Mouse (Mus musculus): Measurements from ENCODE around the gene Tex9. TPM values are rescaled to one million over a fixed set of nuclear protein-coding genes. Genes with fewer than 3 reads are reported as not detected.

Gene Tex9
- 1 to 10 TPM; 7.9 to 8.6 TPM for polyA plus RNA-seq (2017; shearing (Covaris generic))

- ATAC-seq: peak; percentile 84
These were observed at the start of gene Tex9 for GRCm38 (mm10) chr9:72492194-72492565. Gene Tex9 (minus strand): TSS chr9:72492212.

GRCm38 (mm10) chr9:72537086-72537485 lies 45.1 kb upstream of the Tex9 start:
- no peak for ATAC-seq

- no peak for ATAC-seq
These were observed 43.4 kb upstream of the Tex9 start for GRCm38 (mm10) chr9:72535394-72535793.

- ATAC-seq: no peak
These were observed 43.0 kb upstream of the Tex9 start for GRCm38 (mm10) chr9:72534985-72535384.

GRCm38 (mm10) chr9:72533089-72533415 lies 41.0 kb upstream of the Tex9 start:
- ATAC-seq: no peak

GRCm38 (mm10) chr9:72532381-72533088 lies 40.5 kb upstream of the Tex9 start:
- ATAC-seq: peak; percentile 26

- peak; percentile 53 for ATAC-seq
These were observed 40.0 kb upstream of the Tex9 start, which contains the start of gene Rfx7 for GRCm38 (mm10) chr9:72531996-72532380. Gene Rfx7 (plus strand): TSS chr9:72532240.

- peak; percentile 60 for ATAC-seq
These were observed 39.4 kb upstream of the Tex9 start for GRCm38 (mm10) chr9:72531291-72531995.

GRCm38 (mm10) chr9:72530824-72531223 lies 38.8 kb upstream of the Tex9 start:
- ATAC-seq: no peak

- peak; percentile 66 for ATAC-seq
These were observed 38.2 kb upstream of the Tex9 start for GRCm38 (mm10) chr9:72530237-72530636.

- no peak for ATAC-seq
These were observed 34.1 kb upstream of the Tex9 start for GRCm38 (mm10) chr9:72526091-72526490.

GRCm38 (mm10) chr9:72520849-72521248 lies 28.8 kb upstream of the Tex9 start:
- no peak for ATAC-seq

GRCm38 (mm10) chr9:72519246-72519645 lies 27.2 kb upstream of the Tex9 start:
- ATAC-seq: no peak

- no peak for ATAC-seq
These were observed 23.4 kb upstream of the Tex9 start for GRCm38 (mm10) chr9:72515366-72515765.

- ATAC-seq: no peak
These were observed 20.4 kb upstream of the Tex9 start for GRCm38 (mm10) chr9:72512229-72512981.

GRCm38 (mm10) chr9:72497171-72497570 lies 5.2 kb upstream of the Tex9 start:
- no peak for ATAC-seq

GRCm38 (mm10) chr9:72496691-72497090 lies 4.7 kb upstream of the Tex9 start:
- no peak for ATAC-seq

GRCm38 (mm10) chr9:72493984-72494685 lies 2.1 kb upstream of the Tex9 start:
- ATAC-seq: no peak

GRCm38 (mm10) chr9:72493465-72493864 lies 1.5 kb upstream of the Tex9 start:
- ATAC-seq: no peak

GRCm38 (mm10) chr9:72491559-72492193 lies 336 bp downstream of the Tex9 start:
- ATAC-seq: peak; percentile 94

- ATAC-seq: no peak
These were observed 2.9 kb downstream of the Tex9 start for GRCm38 (mm10) chr9:72489131-72489530.

- ATAC-seq: no peak
These were observed 3.5 kb downstream of the Tex9 start for GRCm38 (mm10) chr9:72488523-72488922.

All from CD4-positive, CD25-positive, alpha-beta regulatory T cell, adult 4 months (primary cell).